Mouse (Mus musculus) midbrain, embryonic 14.5 days (tissue): ENCODE data around the gene Cerkl. TPM values are rescaled to one million over a fixed set of nuclear protein-coding genes. Genes with fewer than 3 reads are reported as not detected.

ENCODE experiments used
- ATAC-seq: fragments of 200-750 bp; cut with Nextera tagmentation; 2 replicates; pipeline ENCODE4 v1.8.0; 2017; ENCODE audit warnings: moderate number of reproducible peaks, moderate library complexity; ENCODE audit not compliant: low FRiP score, low TSS enrichment
- DNase-seq: peaks from one replicate; pipeline ENCODE4 v3.0.0-alpha.2; 2015
- H3K27ac ChIP-seq: fragments of 300-500 bp; sonication (generic); replicated peaks from 2 replicates; pipeline ENCODE4 v1.5.1; 2014; ENCODE audit warnings: mild to moderate bottlenecking, low read depth, low read length, moderate library complexity
- H3K27me3 ChIP-seq: fragments of 300-500 bp; sonication (generic); 2 replicates; pipeline ENCODE4 v1.6.1; 2014; ENCODE audit warnings: low read length, control low read depth, mixed read lengths; ENCODE audit not compliant: control insufficient read depth, insufficient read depth
- H3K36me3 ChIP-seq: fragments of 300-500 bp; sonication (generic); 2 replicates; pipeline ENCODE4 v1.6.1; 2014; ENCODE audit warnings: low read length, control low read depth; ENCODE audit not compliant: control insufficient read depth, insufficient read depth
- H3K4me1 ChIP-seq: fragments of 300-500 bp; sonication (generic); 2 replicates; pipeline ENCODE4 v1.6.1; 2014; ENCODE audit warnings: mild to moderate bottlenecking, antibody characterized with exemption, low read length, control low read depth; ENCODE audit not compliant: control insufficient read depth, insufficient read depth
- H3K4me2 ChIP-seq: fragments of 300-500 bp; sonication (generic); 2 replicates; pipeline ENCODE4 v1.6.1; 2014; ENCODE audit warnings: mild to moderate bottlenecking, low read length, moderate library complexity
- H3K4me3 ChIP-seq: fragments of 300-500 bp; sonication (generic); replicated peaks from 2 replicates; pipeline ENCODE4 v1.5.1; 2014; ENCODE audit warnings: low read depth, low read length
- H3K9ac ChIP-seq: fragments of 300-500 bp; sonication (generic); replicated peaks from 2 replicates; pipeline ENCODE4 v1.6.1; 2014; ENCODE audit warnings: mild to moderate bottlenecking, low read length, moderate library complexity
- H3K9me3 ChIP-seq: fragments of 300-500 bp; sonication (generic); 2 replicates; pipeline ENCODE4 v1.6.1; 2016; ENCODE audit warnings: low read length, control low read depth, mixed read lengths; ENCODE audit not compliant: control insufficient read depth
- WGBS: fragments of 180-500 bp; shearing (Covaris S2); extraction: QIAGEN DNeasy Blood & Tissue Kit; methylation state at CpG from one replicate; pipeline ENCODE4 v1.1.7; 2014; 5-methylcytosine and 5-hydroxymethylcytosine counted together
- polyA plus RNA-seq: library from polyadenylated mRNA; unstranded; fragments of >200 nt; fragmentation: Nextera tagmentation; extraction: Ambion mirVana; gene quantifications from 2 replicates; pipeline ENCODE4 v1.2.1, GENCODE M21; 2014

Gene Cerkl
- polyA plus RNA-seq, 1 experiment from 2014 or later = 3.3 TPM

GRCm38 (mm10) chr2:79429650-79430049, 26.9 kb downstream of the Cerkl start:
- no peak for ATAC-seq
- WGBS = 2% methylated on average over 6 of the region's 6 CpGs
- Histone ChIP-seq H3K9ac (no peak overlapping the region), H3K4me1 (0 out of 2 replicates have a peak, but pooled peaks cover 7% of the 10 kb centered on the region), H3K27ac (no peak overlapping the region), H3K36me3 (no peaks in the 10 kb centered on the region), H3K4me3 (no peak overlapping the region), H3K9me3 (no peaks in the 10 kb centered on the region), H3K4me2 (no peak overlapping the region), H3K27me3 (peaks cover 12% of the 10 kb centered on the region; the same call in 1 of the 2 replicates)
- no peak for DNase-seq

GRCm38 (mm10) chr2:79429108-79429507, 27.5 kb downstream of the Cerkl start:
- Histone ChIP-seq H3K9me3 (no peaks in the 10 kb centered on the region), H3K36me3 (no peaks in the 10 kb centered on the region), H3K27me3 (peaks cover 12% of the 10 kb centered on the region; the same call in 1 of the 2 replicates), H3K4me3 (peak overlapping the region; percentile 36), H3K4me2 (peak overlapping the region; percentile 77), H3K4me1 (0 out of 2 replicates have a peak, but pooled peaks cover 7% of the 10 kb centered on the region), H3K9ac (no peak overlapping the region), H3K27ac (no peak overlapping the region)
- 13% methylated on average over 7 of the region's 7 CpGs for WGBS
- no peak for DNase-seq
- ATAC-seq = 0 out of 2 replicates have a peak, but pooled peaks have one; percentile 11

- Histone ChIP-seq H3K4me2 (peak overlapping the region; percentile 77), H3K27me3 (peaks cover 12% of the 10 kb centered on the region; the same call in 1 of the 2 replicates), H3K36me3 (no peaks in the 10 kb centered on the region), H3K27ac (no peak overlapping the region), H3K4me3 (peak overlapping the region; percentile 36), H3K4me1 (0 out of 2 replicates have a peak, but pooled peaks cover 7% of the 10 kb centered on the region), H3K9ac (peak overlapping the region; percentile 51; the same call in 1 of the 2 replicates), H3K9me3 (no peaks in the 10 kb centered on the region)
- WGBS = under 1% methylated on average over 35 of the region's 35 CpGs
- ATAC-seq (0 out of 2 replicates have a peak, but pooled peaks have one; percentile 69), DNase-seq (peak; percentile 34)
These were observed 27.9 kb downstream of the Cerkl start for GRCm38 (mm10) chr2:79428569-79429104.

- H3K36me3 ChIP-seq = no peaks in the 10 kb centered on the region
- no peak for ATAC-seq
- H3K4me3 ChIP-seq = no peak overlapping the region
- H3K9ac ChIP-seq = no peak overlapping the region
- no peak overlapping the region for H3K27ac ChIP-seq
- 0 out of 2 replicates have a peak, but pooled peaks cover 7% of the 10 kb centered on the region for H3K4me1 ChIP-seq
- WGBS = 31% methylated on average over 6 of the region's 6 CpGs
- no peak for DNase-seq
- peak overlapping the region; percentile 77; the same call in 1 of the 2 replicates for H3K4me2 ChIP-seq
- H3K9me3 ChIP-seq = no peaks in the 10 kb centered on the region
- peaks cover 12% of the 10 kb centered on the region; the same call in 1 of the 2 replicates for H3K27me3 ChIP-seq
These were observed 28.6 kb downstream of the Cerkl start for GRCm38 (mm10) chr2:79428022-79428421.

- H3K9me3 ChIP-seq = no peaks in the 10 kb centered on the region
- no peaks in the 10 kb centered on the region for H3K36me3 ChIP-seq
- no peak overlapping the region for H3K9ac ChIP-seq
- 18% methylated on average over 6 of the region's 6 CpGs for WGBS
- no peak overlapping the region for H3K4me3 ChIP-seq
- no peak; the same call in 1 of the 2 replicates for ATAC-seq
- no peaks in the 10 kb centered on the region for H3K27me3 ChIP-seq
- H3K4me2 ChIP-seq = no peak overlapping the region
- no peaks in the 10 kb centered on the region for H3K4me1 ChIP-seq
- DNase-seq = peak; percentile 25
- H3K27ac ChIP-seq = no peak overlapping the region
These were observed 34.9 kb downstream of the Cerkl start for GRCm38 (mm10) chr2:79421696-79422095.

GRCm38 (mm10) chr2:79414505-79414904, 42.1 kb downstream of the Cerkl start:
- no peak overlapping the region for H3K4me3 ChIP-seq
- 80% methylated on average over 7 of the region's 7 CpGs for WGBS
- no peak overlapping the region for H3K9ac ChIP-seq
- no peak for ATAC-seq
- no peaks in the 10 kb centered on the region for H3K36me3 ChIP-seq
- no peak for DNase-seq
- H3K4me1 ChIP-seq = 0 out of 2 replicates have a peak, but pooled peaks cover 3% of the 10 kb centered on the region
- no peaks in the 10 kb centered on the region for H3K9me3 ChIP-seq
- H3K27ac ChIP-seq = no peak overlapping the region
- H3K4me2 ChIP-seq = no peak overlapping the region
- no peaks in the 10 kb centered on the region for H3K27me3 ChIP-seq

- Histone ChIP-seq H3K4me1 (0 out of 2 replicates have a peak, but pooled peaks cover 3% of the 10 kb centered on the region), H3K9me3 (no peaks in the 10 kb centered on the region), H3K4me3 (no peak overlapping the region), H3K9ac (no peak overlapping the region), H3K27me3 (no peaks in the 10 kb centered on the region), H3K36me3 (no peaks in the 10 kb centered on the region), H3K4me2 (no peak overlapping the region), H3K27ac (no peak overlapping the region)
- DNase-seq (no peak), ATAC-seq (no peak)
- WGBS = 91% methylated on average over 3 of the region's 3 CpGs
These were observed 45.7 kb downstream of the Cerkl start for GRCm38 (mm10) chr2:79410903-79411255.

- WGBS = 54% methylated on average over 15 of the region's 15 CpGs
- no peaks in the 10 kb centered on the region for H3K27me3 ChIP-seq
These were observed 46.2 kb downstream of the Cerkl start for GRCm38 (mm10) chr2:79410247-79410902.

More at GRCm38 (mm10) chr2:79410247-79410902, 46.2 kb downstream of the Cerkl start:
- ATAC-seq (no peak), DNase-seq (no peak)
- Histone ChIP-seq H3K9ac (no peak overlapping the region), H3K4me1 (0 out of 2 replicates have a peak, but pooled peaks cover 3% of the 10 kb centered on the region), H3K36me3 (no peaks in the 10 kb centered on the region), H3K4me2 (no peak overlapping the region), H3K4me3 (no peak overlapping the region), H3K9me3 (no peaks in the 10 kb centered on the region), H3K27ac (no peak overlapping the region)
